Mouse (Mus musculus) lung, embryonic 15.5 days (tissue): ENCODE data around the gene Ovol3. TPM values are rescaled to one million over a fixed set of nuclear protein-coding genes. Genes with fewer than 3 reads are reported as not detected.

Source experiments
- ATAC-seq: fragments of 200-750 bp; cut with Nextera tagmentation; 2 replicates; pipeline ENCODE4 v1.8.0; 2017; ENCODE audit warnings: moderate number of reproducible peaks, borderline replicate concordance; ENCODE audit not compliant: low FRiP score, low TSS enrichment; ENCODE audit errors: extremely low read depth
- H3K27ac ChIP-seq: fragments of 300-500 bp; sonication (generic); 2 replicates; pipeline ENCODE4 v1.5.1; 2015; ENCODE audit warnings: moderate library complexity, mild to moderate bottlenecking, inconsistent platforms
- H3K27me3 ChIP-seq: fragments of 300-500 bp; sonication (generic); 2 replicates; pipeline ENCODE4 v1.6.1; 2015; ENCODE audit warnings: inconsistent platforms
- H3K36me3 ChIP-seq: fragments of 300-500 bp; sonication (generic); 2 replicates; pipeline ENCODE4 v1.6.1; 2015; ENCODE audit warnings: inconsistent platforms
- H3K4me1 ChIP-seq: fragments of 300-500 bp; sonication (generic); 2 replicates; pipeline ENCODE4 v1.6.1; 2015; ENCODE audit warnings: inconsistent platforms
- H3K4me2 ChIP-seq: fragments of 300-500 bp; sonication (generic); 2 replicates; pipeline ENCODE4 v1.6.1; 2015; ENCODE audit warnings: inconsistent platforms, mild to moderate bottlenecking, moderate library complexity
- H3K4me3 ChIP-seq: fragments of 300-500 bp; sonication (generic); 2 replicates; pipeline ENCODE4 v1.5.1; 2015; ENCODE audit warnings: mild to moderate bottlenecking, inconsistent platforms
- H3K9ac ChIP-seq: fragments of 300-500 bp; sonication (generic); 2 replicates; pipeline ENCODE4 v1.6.1; 2015; ENCODE audit warnings: inconsistent platforms
- H3K9me3 ChIP-seq: fragments of 300-500 bp; sonication (generic); 2 replicates; pipeline ENCODE4 v1.6.1; 2016; ENCODE audit warnings: inconsistent platforms
- WGBS: fragments of 180-500 bp; shearing (Covaris S2); methylation state at CpG from one replicate; pipeline ENCODE4 v1.1.7; 2015; 5-methylcytosine and 5-hydroxymethylcytosine counted together
- polyA plus RNA-seq: library from polyadenylated mRNA; unstranded; fragments of >200 nt; fragmentation: Nextera tagmentation; extraction: Ambion mirVana; gene quantifications from 2 replicates; pipeline ENCODE4 v1.2.1, GENCODE M21; 2015

Gene Ovol3
- not detected in 2 replicates for polyA plus RNA-seq

DNA sequence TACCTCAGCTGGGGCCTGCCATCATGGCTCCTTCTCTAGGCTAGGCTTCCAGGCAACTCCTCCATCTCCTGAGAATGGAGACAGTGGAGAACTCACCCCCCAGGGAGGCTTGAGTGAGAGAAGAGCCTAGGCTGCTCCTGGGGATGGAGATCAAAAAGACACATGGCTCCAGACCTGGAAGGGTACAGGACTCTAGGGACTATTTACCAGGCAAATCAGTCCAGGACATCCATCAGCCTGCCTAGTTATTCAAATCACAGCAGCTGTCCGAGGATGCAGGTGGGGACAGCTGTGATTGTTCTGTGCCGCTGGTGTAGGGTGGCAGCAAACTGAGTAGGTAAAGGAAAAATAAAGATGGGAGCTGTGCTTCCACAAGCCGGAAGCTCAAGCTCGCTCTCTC is at the start of gene Ovol3:
Gene Ovol3, minus strand, starts transcription at position 101 of the 400 bp plus-strand sequence.
- Histone ChIP-seq H3K4me3 (no peak within 1 kb of the TSS), H3K27ac (no peak within 1 kb of the TSS), H3K9me3 (no peaks in the 10 kb centered on the region), H3K36me3 (peaks cover 13% of the 10 kb centered on the region; the same call in 1 of the 2 replicates), H3K9ac (no peak within 1 kb of the TSS), H3K4me1 (peaks cover 14% of the 10 kb centered on the region), H3K4me2 (no peak within 1 kb of the TSS), H3K27me3 (no peaks in the 10 kb centered on the region)
- ATAC-seq = no peak
- 85% methylated on average over 4 of the region's 4 CpGs for WGBS

DNA sequence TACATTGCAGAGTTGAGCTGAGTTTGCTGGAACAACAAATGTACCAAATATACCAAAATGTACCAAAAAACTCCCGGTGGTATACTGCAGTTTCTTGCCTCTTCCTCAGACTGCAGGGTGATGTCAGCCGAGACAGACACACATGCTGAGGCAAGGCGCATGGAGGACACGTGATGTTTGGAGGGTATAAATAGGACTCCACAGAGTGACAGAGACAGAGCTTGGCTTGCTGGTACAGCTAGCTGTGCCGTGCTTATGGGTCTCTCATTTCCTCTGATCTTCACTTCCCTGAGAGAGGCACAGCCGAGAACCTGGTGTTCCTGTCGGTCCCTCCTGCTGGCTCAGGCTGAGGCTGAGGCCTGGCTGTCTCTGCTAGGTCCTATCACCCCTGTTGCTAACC is 47.2 kb upstream of the Ovol3 start:
- 68% methylated on average over 7 of the region's 7 CpGs for WGBS
- Histone ChIP-seq H3K4me1 (peaks cover 15% of the 10 kb centered on the region), H3K9ac (no peak overlapping the region), H3K27me3 (no peaks in the 10 kb centered on the region), H3K27ac (no peak overlapping the region), H3K36me3 (no peaks in the 10 kb centered on the region), H3K4me3 (no peak overlapping the region), H3K9me3 (no peaks in the 10 kb centered on the region), H3K4me2 (no peak overlapping the region)
- ATAC-seq = no peak

DNA sequence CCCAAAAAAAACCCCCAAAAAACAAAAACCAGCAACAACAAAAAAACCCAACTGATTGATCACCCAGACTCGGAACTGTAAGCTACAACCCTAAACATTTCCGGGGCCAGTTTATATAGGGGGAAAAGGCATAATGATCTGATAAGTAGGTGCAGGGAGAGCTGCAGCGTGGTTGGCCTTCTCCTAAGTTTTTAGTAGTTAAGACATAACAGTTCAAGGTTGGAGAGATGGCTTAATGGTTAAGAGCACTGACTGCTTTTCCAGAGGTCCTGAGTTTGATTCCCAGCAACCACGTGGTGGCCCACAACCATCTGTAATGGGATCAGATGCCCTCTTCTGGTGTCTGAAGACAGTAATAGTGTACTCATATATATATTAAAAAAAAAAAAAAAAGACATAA is 46.0 kb upstream of the Ovol3 start:
- Histone ChIP-seq H3K27ac (peak overlapping the region; percentile 98), H3K4me1 (peaks cover 15% of the 10 kb centered on the region), H3K9ac (no peak overlapping the region), H3K4me3 (no peak overlapping the region), H3K36me3 (no peaks in the 10 kb centered on the region), H3K4me2 (peak overlapping the region; percentile 86), H3K9me3 (no peaks in the 10 kb centered on the region), H3K27me3 (no peaks in the 10 kb centered on the region)
- no peak for ATAC-seq
- 57% methylated on average over 4 of the region's 4 CpGs for WGBS

DNA sequence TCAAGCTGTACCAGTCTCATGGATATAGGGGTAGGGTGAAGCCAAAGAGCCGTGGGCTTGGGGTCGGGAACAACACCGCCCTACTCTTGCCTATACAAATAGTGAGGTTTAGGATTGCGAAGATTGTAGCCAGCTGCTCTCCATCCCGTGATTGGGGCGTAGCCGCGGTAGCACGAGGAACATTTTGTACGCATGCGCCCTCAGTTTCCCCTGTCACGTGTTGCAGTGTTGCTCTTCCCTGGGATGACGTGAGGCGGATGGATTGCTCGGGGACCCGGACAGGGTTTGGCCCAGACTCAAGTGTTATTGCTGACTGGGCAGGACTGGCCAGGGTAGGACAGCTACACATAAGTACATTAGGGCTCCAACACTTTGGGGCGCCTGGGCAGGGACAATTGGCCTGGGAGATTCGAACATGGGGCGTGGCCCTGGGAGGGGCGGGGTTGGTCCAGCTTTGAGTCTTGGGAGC is 45.2 kb upstream of the Ovol3 start:
- H3K9ac ChIP-seq = peak overlapping the region; percentile 35; the same call in 1 of the 2 replicates

DNA sequence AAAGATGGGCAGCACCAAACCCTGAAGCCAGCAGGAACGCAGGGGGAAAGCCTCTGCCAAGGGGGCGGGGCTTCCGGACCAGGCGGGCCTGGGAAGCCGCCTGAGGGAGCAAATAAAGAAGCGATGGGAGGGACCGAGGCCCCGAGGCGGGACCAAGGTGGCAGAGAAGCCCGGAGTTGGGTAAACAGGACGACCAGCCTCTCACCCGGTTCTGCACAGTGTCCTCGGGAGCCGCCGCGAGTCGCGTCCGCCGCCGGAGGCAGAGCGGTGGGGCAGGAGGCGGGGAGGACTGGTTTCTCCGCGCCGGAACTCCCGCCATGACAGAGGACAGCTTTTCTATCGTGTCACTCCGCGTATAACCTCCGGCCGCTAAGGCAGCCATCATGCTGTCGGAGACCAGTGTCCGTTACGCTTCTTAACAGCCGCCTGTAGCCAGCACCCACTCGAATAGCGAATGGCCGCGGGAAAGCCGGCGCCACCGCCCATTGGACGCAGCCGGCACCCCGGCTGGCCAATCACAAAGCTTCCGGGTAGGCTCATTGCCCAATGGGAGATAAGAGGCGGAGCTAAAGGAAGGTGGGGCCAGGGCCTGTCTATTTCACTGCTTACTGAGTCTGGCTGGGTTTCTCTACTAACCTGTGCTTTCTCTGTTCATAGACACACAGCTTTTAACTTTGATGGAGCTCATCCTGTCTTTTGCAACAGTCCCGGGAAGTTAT is 44.6 kb upstream of the Ovol3 start, which contains the start of the genes Thap8 and Wdr62:
Gene Thap8, plus strand, starts transcription at position 144 of the 719 bp plus-strand sequence.
Gene Wdr62, minus strand, starts transcription at position 469 of the 719 bp plus-strand sequence.
- Histone ChIP-seq H3K4me1 (peaks cover 15% of the 10 kb centered on the region), H3K36me3 (no peaks in the 10 kb centered on the region), H3K9ac (peak within 1 kb of the TSS; percentile 54), H3K9me3 (no peaks in the 10 kb centered on the region), H3K4me3 (peak within 1 kb of the TSS; percentile 85), H3K27ac (peak within 1 kb of the TSS; percentile 98), H3K4me2 (peak within 1 kb of the TSS; percentile 86), H3K27me3 (no peaks in the 10 kb centered on the region)
- under 1% methylated on average over 49 of the region's 49 CpGs for WGBS
- ATAC-seq = peak; percentile 94

More for the DNA sequence above, 45.2 kb upstream of the Ovol3 start:
- Histone ChIP-seq H3K4me3 (peak overlapping the region; percentile 85), H3K27me3 (no peaks in the 10 kb centered on the region), H3K4me2 (peak overlapping the region; percentile 86), H3K36me3 (no peaks in the 10 kb centered on the region), H3K4me1 (peaks cover 15% of the 10 kb centered on the region), H3K9me3 (no peaks in the 10 kb centered on the region), H3K27ac (peak overlapping the region; percentile 98)
- WGBS = under 1% methylated on average over 20 of the region's 20 CpGs
- ATAC-seq = peak; percentile 91

DNA sequence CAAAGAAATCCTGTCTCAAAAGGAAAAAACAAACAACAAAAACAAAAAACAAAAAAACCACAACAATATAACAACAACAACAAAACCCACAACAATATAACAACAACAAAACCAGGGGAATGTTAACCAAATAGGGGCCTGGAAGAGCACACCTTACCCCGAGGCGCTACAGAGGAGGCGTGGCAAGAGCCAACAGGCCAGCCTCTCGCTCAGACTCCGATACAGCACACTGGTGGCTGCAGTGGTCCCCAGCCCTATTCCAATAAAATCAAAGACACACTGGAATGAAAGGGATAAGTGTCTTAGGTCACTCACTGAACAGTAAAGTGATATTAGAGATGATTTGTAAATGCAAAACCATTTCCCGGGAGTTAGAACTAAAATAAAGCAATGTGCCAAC is 44.0 kb upstream of the Ovol3 start:
- H3K27me3 ChIP-seq = no peaks in the 10 kb centered on the region
- 0% methylated on average over 6 of the region's 6 CpGs for WGBS
- H3K4me2 ChIP-seq = peak overlapping the region; percentile 86
- H3K9me3 ChIP-seq = no peaks in the 10 kb centered on the region
- H3K4me3 ChIP-seq = peak overlapping the region; percentile 85
- H3K9ac ChIP-seq = peak overlapping the region; percentile 54
- H3K4me1 ChIP-seq = peaks cover 15% of the 10 kb centered on the region
- no peaks in the 10 kb centered on the region for H3K36me3 ChIP-seq
- peak overlapping the region; percentile 98 for H3K27ac ChIP-seq
- ATAC-seq = no peak

DNA sequence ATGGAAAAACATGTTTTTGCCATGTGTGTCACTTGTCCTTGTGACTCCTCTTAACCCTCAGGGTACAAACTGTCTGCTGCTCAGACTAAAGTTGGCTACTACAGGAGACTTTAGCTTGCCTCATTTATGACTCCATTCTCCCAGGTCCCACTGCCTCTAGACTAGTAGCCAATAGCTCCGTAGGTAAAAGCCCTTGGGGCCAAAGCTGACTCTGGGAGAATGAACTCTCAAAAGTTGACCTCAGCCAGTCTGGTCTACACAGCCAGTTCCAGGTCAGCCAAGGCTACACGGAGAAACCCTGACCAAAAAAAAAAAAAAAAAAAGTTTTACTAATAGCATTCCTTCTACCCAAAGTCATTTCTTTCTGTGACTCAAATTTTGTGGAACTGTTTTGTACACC is 43.4 kb upstream of the Ovol3 start:
- Histone ChIP-seq H3K27ac (no peak overlapping the region), H3K4me3 (peak overlapping the region; percentile 85), H3K9me3 (no peaks in the 10 kb centered on the region), H3K27me3 (no peaks in the 10 kb centered on the region), H3K4me2 (peak overlapping the region; percentile 86), H3K9ac (0 out of 2 replicates have a peak overlapping the region, but pooled peaks have one; percentile 54), H3K4me1 (peaks cover 15% of the 10 kb centered on the region), H3K36me3 (no peaks in the 10 kb centered on the region)
- ATAC-seq = no peak
- WGBS = 43% methylated on average over 2 of the region's 2 CpGs

DNA sequence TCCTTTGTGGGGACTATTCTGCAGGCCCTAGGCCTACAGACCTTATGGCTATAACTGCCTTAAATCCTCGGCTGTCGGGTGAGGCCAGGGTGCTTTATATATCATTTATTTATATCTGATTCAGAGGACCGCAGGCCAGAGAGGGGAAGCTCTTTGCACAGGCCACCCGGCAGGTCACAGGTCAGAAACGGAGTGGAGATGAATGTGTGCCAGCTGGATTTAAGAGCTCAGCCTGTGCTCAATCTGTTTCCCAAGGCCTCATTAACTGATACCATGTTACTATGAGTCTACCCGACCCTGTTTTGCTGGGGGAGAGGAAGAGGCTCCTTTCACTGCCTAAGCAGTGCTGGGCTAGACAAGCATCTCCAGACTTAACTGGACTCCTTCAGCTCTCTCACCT is 38.9 kb upstream of the Ovol3 start:
- 33% methylated on average over 6 of the region's 6 CpGs for WGBS
- no peak overlapping the region for H3K27ac ChIP-seq
- ATAC-seq = no peak

DNA sequence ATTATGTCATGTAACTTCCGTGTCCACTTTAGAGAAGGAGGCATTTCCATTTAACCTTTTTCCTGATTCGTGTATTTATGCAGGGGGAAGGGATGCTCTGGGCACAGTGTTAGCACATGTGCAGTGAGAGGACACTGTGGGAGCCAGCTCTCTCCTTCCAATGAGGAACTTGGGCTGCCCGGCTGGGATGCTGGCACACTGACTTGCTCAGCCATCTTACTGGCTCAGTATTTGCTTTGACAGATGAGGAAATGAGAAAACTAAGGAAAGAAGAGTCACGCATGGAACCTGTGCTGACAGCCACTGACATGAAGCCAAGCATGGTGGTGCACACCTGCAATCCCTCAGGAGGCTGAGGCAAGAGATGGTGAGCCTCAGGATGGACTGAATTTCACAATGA is 34.1 kb upstream of the Ovol3 start:
- 86% methylated on average over 4 of the region's 4 CpGs for WGBS
- Histone ChIP-seq H3K9me3 (no peaks in the 10 kb centered on the region), H3K4me1 (no peaks in the 10 kb centered on the region), H3K36me3 (peaks cover 22% of the 10 kb centered on the region), H3K9ac (no peak overlapping the region), H3K4me3 (no peak overlapping the region), H3K27ac (no peak overlapping the region), H3K27me3 (no peaks in the 10 kb centered on the region), H3K4me2 (no peak overlapping the region)
- no peak for ATAC-seq

More for the DNA sequence above, 38.9 kb upstream of the Ovol3 start:
- H3K36me3 ChIP-seq = 0 out of 2 replicates have a peak, but pooled peaks cover 4% of the 10 kb centered on the region
- no peak overlapping the region for H3K4me3 ChIP-seq
- peaks cover 6% of the 10 kb centered on the region for H3K4me1 ChIP-seq
- no peak overlapping the region for H3K4me2 ChIP-seq
- H3K27me3 ChIP-seq = no peaks in the 10 kb centered on the region
- H3K9ac ChIP-seq = no peak overlapping the region
- no peaks in the 10 kb centered on the region for H3K9me3 ChIP-seq

DNA sequence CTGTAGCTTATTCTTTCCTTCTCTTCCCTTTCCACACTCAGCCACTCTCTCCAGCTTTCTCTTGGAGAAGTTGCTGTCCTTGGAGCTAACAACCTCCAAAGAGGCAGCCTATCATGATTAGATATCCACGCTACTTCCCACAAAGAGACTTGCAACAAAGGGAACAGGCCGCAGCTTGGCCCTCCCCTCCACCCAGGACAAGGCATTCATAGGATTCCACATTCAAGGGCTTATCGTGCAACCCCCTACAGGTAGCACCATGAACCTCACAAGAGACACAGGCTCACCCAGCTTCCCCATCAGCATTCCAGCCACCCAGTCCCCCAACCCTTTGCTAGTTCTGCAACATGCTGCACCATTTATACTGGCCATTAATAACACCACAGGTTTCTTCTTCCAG is 31.3 kb upstream of the Ovol3 start:
- Histone ChIP-seq H3K4me3 (no peak overlapping the region), H3K27me3 (no peaks in the 10 kb centered on the region), H3K4me1 (no peaks in the 10 kb centered on the region), H3K9ac (no peak overlapping the region), H3K9me3 (no peaks in the 10 kb centered on the region), H3K36me3 (peaks cover 28% of the 10 kb centered on the region), H3K4me2 (no peak overlapping the region), H3K27ac (no peak overlapping the region)
- ATAC-seq = no peak
- WGBS = 77% methylated on average over 3 of the region's 3 CpGs

DNA sequence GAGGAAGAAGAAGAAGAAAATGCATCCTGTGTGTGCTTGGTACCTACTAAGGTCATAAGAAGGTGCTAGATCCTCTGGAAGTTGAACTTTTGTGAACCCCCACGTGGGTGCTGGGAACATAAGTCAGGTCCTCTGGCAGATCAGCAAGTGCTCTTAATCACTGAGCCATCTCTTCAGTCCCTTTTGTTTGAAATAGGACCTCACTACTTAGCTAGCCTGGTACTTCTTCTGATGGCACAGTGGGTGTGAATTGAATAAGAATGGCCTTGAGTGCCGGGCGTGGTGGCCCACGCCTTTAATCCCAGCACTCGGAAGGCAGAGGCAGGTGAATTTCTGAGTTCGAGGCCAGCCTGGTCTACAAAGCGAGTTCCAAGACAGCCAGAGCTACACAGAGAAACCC is 30.4 kb upstream of the Ovol3 start:
- WGBS = 88% methylated on average over 7 of the region's 7 CpGs
- H3K27ac ChIP-seq = no peak overlapping the region
- ATAC-seq = no peak
- H3K4me2 ChIP-seq = no peak overlapping the region
- peaks cover 29% of the 10 kb centered on the region for H3K36me3 ChIP-seq
- no peak overlapping the region for H3K9ac ChIP-seq
- no peaks in the 10 kb centered on the region for H3K9me3 ChIP-seq
- no peaks in the 10 kb centered on the region for H3K27me3 ChIP-seq
- H3K4me1 ChIP-seq = no peaks in the 10 kb centered on the region
- no peak overlapping the region for H3K4me3 ChIP-seq

DNA sequence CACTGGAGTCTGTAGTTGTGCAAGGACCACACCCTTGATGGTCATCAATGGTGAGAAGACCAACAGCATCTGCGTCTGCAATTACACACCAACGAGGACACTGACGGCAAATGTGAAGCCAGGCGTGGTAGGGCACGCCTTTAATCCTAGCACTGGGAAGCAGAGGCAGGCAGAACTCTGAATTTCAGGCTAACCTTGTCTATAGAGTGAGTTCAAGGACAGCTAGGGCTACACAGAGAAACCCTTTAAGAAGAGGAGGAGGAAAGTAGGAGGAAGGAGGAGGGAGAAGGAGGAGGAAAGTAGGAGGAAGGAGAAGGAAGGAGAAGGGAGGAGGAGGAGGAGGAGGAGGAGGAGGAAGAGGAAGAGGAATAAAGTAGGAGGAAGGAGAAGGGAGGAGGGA is 30.0 kb upstream of the Ovol3 start:
- WGBS = 85% methylated on average over 5 of the region's 5 CpGs
- no peak overlapping the region for H3K9ac ChIP-seq
- no peaks in the 10 kb centered on the region for H3K27me3 ChIP-seq
- no peak for ATAC-seq
- H3K4me3 ChIP-seq = no peak overlapping the region
- no peak overlapping the region for H3K4me2 ChIP-seq
- H3K9me3 ChIP-seq = no peaks in the 10 kb centered on the region
- H3K4me1 ChIP-seq = no peaks in the 10 kb centered on the region
- no peak overlapping the region for H3K27ac ChIP-seq
- peaks cover 29% of the 10 kb centered on the region for H3K36me3 ChIP-seq
